Mouse (Mus musculus) bone marrow macrophage, adult 2 months (primary cell): Measurements from ENCODE around the gene A930018P22Rik. TPM values are rescaled to one million over a fixed set of nuclear protein-coding genes. Genes with fewer than 3 reads are reported as not detected.

Experiments
- H3K27ac ChIP-seq: 2 replicates; pipeline ENCODE4 v1.5.1; 2012; ENCODE audit warnings: low read depth, low read length; ENCODE audit not compliant: insufficient read depth
- H3K4me1 ChIP-seq: 2 replicates; pipeline ENCODE4 v1.6.1; 2012; ENCODE audit warnings: low read length; ENCODE audit not compliant: control insufficient read depth, insufficient read depth
- H3K4me3 ChIP-seq: 2 replicates; pipeline ENCODE4 v1.5.1; 2012; ENCODE audit warnings: mild to moderate bottlenecking, low read length, moderate library complexity; ENCODE audit not compliant: insufficient read depth
- CTCF ChIP-seq: IDR thresholded peaks from 2 replicates; pipeline ENCODE4 v1.5.1; 2012; ENCODE audit warnings: low read depth, mild to moderate bottlenecking, low read length, moderate library complexity
- POLR2A ChIP-seq: IDR thresholded peaks from 2 replicates; pipeline ENCODE4 v1.6.1; 2012; ENCODE audit warnings: mild to moderate bottlenecking, low read depth, low read length, borderline replicate concordance
- polyA plus RNA-seq: library from polyadenylated mRNA; stranded (reverse); fragments of >200 nt; gene quantifications from 2 replicates; pipeline ENCODE4 v1.2.4, GENCODE M21; 2012; ENCODE audit not compliant: missing spikeins, insufficient read depth, insufficient read length

A930018P22Rik gene
- polyA plus RNA-seq, 1 experiment, result not detected

GRCm38 (mm10) chr2:104133042-104133810, 10.7 kb downstream of the A930018P22Rik start:
- Histone ChIP-seq H3K4me3 (no peak overlapping the region), H3K4me1 (no peaks in the 10 kb centered on the region), H3K27ac (no peak overlapping the region)
- TF ChIP-seq POLR2A (no peak), CTCF (no peak)

- H3K4me1 ChIP-seq, result no peaks in the 10 kb centered on the region
- H3K4me3 ChIP-seq, result no peak overlapping the region
- TF ChIP-seq POLR2A, result no peak
- TF ChIP-seq CTCF, result peak; percentile 56
- H3K27ac ChIP-seq, result no peak overlapping the region
These were observed 11.8 kb downstream of the A930018P22Rik start for GRCm38 (mm10) chr2:104134150-104135056.

GRCm38 (mm10) chr2:104135920-104136319, 13.4 kb downstream of the A930018P22Rik start:
- TF ChIP-seq POLR2A (no peak), CTCF (no peak)
- Histone ChIP-seq H3K4me1 (no peaks in the 10 kb centered on the region), H3K27ac (no peak overlapping the region), H3K4me3 (no peak overlapping the region)

- TF ChIP-seq POLR2A (no peak), CTCF (no peak)
- H3K4me1 ChIP-seq, result no peaks in the 10 kb centered on the region
- no peak overlapping the region for H3K27ac ChIP-seq
- no peak overlapping the region for H3K4me3 ChIP-seq
These were observed 19.6 kb downstream of the A930018P22Rik start for GRCm38 (mm10) chr2:104142140-104142539.

- no peak overlapping the region for H3K27ac ChIP-seq
These were observed 21.4 kb downstream of the A930018P22Rik start for GRCm38 (mm10) chr2:104144004-104144403.

GRCm38 (mm10) chr2:104145983-104146382, 23.4 kb downstream of the A930018P22Rik start:
- Histone ChIP-seq H3K4me3 (no peak overlapping the region), H3K4me1 (no peaks in the 10 kb centered on the region), H3K27ac (no peak overlapping the region)
- TF ChIP-seq POLR2A (no peak), CTCF (no peak)

More at GRCm38 (mm10) chr2:104144004-104144403, 21.4 kb downstream of the A930018P22Rik start:
- Histone ChIP-seq H3K4me1 (no peaks in the 10 kb centered on the region), H3K4me3 (no peak overlapping the region)
- no peak for TF ChIP-seq POLR2A
- no peak for TF ChIP-seq CTCF

GRCm38 (mm10) chr2:104147910-104148561, 25.5 kb downstream of the A930018P22Rik start:
- H3K4me1 ChIP-seq, result no peaks in the 10 kb centered on the region
- H3K4me3 ChIP-seq, result no peak overlapping the region
- H3K27ac ChIP-seq, result no peak overlapping the region
- TF ChIP-seq POLR2A (no peak), CTCF (no peak)

- Histone ChIP-seq H3K27ac (no peak overlapping the region), H3K4me1 (no peaks in the 10 kb centered on the region), H3K4me3 (no peak overlapping the region)
- no peak for TF ChIP-seq POLR2A
- no peak for TF ChIP-seq CTCF
These were observed 28.2 kb downstream of the A930018P22Rik start for GRCm38 (mm10) chr2:104150608-104151397.

- H3K27ac ChIP-seq, result no peak overlapping the region
- no peak overlapping the region for H3K4me3 ChIP-seq
- no peaks in the 10 kb centered on the region for H3K4me1 ChIP-seq
- TF ChIP-seq POLR2A (no peak), CTCF (no peak)
These were observed 30.8 kb downstream of the A930018P22Rik start for GRCm38 (mm10) chr2:104153345-104153744.
